Mouse (Mus musculus) mouse embryonic stem cell (cell line): ENCODE measurements around the gene Rpl29.

Source experiments
- in situ Hi-C, 2 experiments: fragments of 300-500 bp; cut with MboI; formaldehyde crosslinking; loops; 1 replicate in 1 of 2; 3 replicates in 1 of 2; pipeline ENCODE4 v1.14.3; 2019 to 2020; ENCODE audit warnings: low sequenced_read_pairs in 2 of 2, low pct_unique_long_range_greater_than_20kb in 1 of 2, mixed read lengths in 1 of 2; ENCODE audit not compliant: unreplicated experiment in 1 of 2

Rpl29 gene

GRCm38 (mm10) chr9:106412210-106412609, 17.0 kb upstream of the Rpl29 start:
- in situ Hi-C loops, result loop anchor here in 1 of 2 experiments (10.0 kb wide), 1 partner anchor 117 kb away; no protein-coding TSS in a partner anchor

DNA sequence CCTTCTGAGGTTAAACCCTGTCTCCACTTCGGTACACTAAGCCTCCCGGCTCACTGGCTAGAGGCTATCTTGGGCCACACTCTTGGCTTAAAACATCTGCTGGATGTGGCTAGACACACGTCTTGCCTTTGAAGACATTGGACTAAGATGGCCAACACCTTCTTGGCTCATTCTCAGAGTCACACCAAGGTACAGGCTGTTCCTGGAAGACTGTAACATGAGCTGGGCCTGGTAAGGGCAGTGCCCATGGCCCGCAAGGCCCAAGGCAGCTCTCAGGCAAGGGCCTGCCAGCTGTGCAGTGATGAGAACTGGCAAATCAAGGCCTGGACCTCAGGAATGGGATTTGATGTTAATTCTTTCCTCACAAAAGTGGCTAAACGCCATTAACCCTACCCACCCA, 15.6 kb upstream of the Rpl29 start:
- in situ Hi-C loops, result loop anchor here in 1 of 2 experiments (10.0 kb wide), 1 partner anchor 119 kb away; no protein-coding TSS in a partner anchor

- in situ Hi-C loops, result loop anchor here in 1 of 2 experiments (10.0 kb wide), 1 partner anchor 122 kb away; no protein-coding TSS in a partner anchor
Measured at GRCm38 (mm10) chr9:106416826-106417225, 12.4 kb upstream of the Rpl29 start.

GRCm38 (mm10) chr9:106417841-106418625, 11.2 kb upstream of the Rpl29 start:
- in situ Hi-C loops, result loop anchor here in 1 of 2 experiments (10.0 kb wide), 1 partner anchor 123 kb away; no protein-coding TSS in a partner anchor

DNA sequence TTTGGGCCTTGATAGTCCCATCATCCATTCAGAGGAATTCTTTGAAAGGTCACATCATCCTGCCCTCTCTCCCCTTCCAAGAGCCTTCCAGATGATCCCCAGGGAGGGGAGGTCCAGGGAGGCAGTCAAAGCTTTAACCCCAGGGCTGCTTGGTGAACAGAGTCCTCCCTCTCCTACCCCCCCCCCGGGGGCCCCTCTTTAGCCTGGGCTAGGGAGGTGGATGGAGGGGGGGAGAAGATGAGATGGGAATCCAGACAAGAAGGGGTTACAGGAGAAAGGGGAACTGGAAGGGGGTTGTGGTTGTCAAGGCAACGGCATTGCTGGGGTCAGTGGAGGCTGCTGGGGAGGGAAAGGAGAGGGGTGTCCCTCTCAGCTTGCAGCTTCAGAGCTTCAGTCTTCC, 8.6 kb upstream of the Rpl29 start:
- in situ Hi-C loops, result no loop called here

DNA sequence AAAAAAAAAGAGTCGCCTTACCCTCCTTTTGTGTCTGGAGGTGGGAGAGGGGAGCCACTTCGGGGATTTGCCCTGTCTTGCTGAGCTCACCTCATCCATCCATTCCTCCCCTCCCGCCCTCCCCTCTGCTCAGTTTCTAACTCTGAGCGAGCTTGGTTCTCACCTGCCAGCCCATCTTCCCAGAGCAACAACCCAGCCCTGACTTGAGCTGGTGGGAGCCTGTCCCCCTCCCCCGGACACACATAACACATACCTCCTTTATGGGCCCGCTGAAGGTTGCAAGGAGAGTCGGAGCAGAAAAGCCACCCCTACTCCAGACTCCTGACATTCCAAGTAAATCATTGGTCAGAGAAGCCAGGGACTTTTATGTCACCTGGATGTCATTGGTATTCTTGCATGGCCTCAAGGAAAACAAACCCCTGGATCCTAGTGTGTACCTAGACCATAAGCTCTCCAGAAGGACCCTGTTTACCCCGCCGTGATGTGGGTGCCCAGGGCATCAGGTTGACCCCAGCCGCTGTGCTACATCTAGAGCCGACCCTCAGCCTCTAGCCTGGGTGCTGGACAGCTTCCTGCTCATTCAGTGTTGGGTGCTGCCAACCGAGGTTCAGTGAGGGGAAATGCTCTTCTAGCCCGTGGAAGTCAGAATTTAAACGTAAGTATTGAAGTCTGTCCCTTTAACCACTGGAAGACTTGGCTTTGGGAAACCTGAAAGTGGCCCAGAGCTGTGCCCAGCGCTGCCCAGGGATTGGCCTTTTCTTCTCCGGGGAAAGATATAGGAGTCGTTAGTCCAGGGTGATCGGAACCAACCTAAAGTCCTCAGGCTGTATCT, 8.0 kb upstream of the Rpl29 start:
- in situ Hi-C loops, result no loop called here

GRCm38 (mm10) chr9:106421865-106422160, 7.4 kb upstream of the Rpl29 start:
- in situ Hi-C loops, result no loop called here

DNA sequence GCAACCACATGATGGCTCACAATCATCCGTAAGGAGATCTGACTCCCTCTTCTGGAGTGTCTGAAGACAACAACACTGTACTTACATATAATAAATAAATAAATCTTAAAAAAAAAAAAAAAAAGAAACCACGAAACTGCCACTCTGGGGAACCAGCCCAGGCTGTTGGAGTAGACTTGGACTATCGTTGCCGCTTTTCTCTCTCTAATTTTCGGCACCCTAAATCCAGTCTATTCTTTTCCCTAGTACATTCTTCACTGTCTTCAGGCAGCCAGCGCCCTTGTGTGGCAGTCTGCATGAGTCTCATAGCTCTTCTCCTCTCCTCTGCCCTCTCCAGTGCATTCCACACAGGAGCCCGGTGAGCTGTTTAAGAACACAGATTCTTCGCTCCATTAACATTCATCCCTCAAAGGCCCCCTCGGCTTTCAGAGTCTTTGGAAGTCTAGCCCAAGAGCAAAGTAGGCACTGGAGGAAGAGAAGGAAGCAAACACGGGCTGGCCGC, 484 bp upstream of the Rpl29 start:
- in situ Hi-C loops, result no loop called here

GRCm38 (mm10) chr9:106430015-106430264, 686 bp downstream of the Rpl29 start:
- in situ Hi-C loops, result no loop called here

DNA sequence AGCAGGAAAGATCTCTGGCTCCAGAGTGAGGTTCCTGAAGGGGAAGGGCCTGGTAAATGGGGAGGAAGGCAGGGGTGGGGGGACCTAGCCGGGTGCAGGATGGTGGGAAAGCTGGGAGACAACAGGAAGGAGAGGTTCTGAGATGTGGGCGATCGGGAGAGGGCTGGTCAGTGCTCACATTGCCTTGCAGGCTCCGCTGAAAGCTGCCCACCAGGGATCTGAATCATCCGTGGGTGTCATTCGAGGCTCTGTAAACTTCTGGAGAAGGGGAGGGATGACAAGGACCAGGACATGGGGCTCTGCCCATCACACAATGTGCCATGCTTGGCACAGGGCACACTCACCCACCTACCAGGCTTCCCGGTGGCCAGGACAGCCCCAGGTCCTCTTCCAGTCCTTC, 4.1 kb downstream of the Rpl29 start:
- in situ Hi-C loops, result no loop called here

GRCm38 (mm10) chr9:106436566-106436965, 7.3 kb downstream of the Rpl29 start:
- in situ Hi-C loops, result no loop called here

- in situ Hi-C loops, result no loop called here
Measured at GRCm38 (mm10) chr9:106442680-106443079, 13.4 kb downstream of the Rpl29 start.

- in situ Hi-C loops, result no loop called here
Measured at GRCm38 (mm10) chr9:106444836-106445235, 15.6 kb downstream of the Rpl29 start.

GRCm38 (mm10) chr9:106447348-106447747, 18.1 kb downstream of the Rpl29 start, which contains the start of the genes Abhd14b and Abhd14a:
Abhd14b (plus strand) TSS chr9:106447459.
Abhd14a (minus strand) TSS chr9:106447678.
- in situ Hi-C loops, result no loop called here

GRCm38 (mm10) chr9:106447951-106448350, 18.7 kb downstream of the Rpl29 start:
- in situ Hi-C loops, result no loop called here

GRCm38 (mm10) chr9:106448498-106449031, 19.3 kb downstream of the Rpl29 start:
- in situ Hi-C loops, result no loop called here

GRCm38 (mm10) chr9:106449947-106450346, 20.7 kb downstream of the Rpl29 start:
- in situ Hi-C loops, result no loop called here

GRCm38 (mm10) chr9:106450661-106451060, 21.4 kb downstream of the Rpl29 start:
- in situ Hi-C loops, result no loop called here

- in situ Hi-C loops, result no loop called here
Measured at GRCm38 (mm10) chr9:106451298-106451697, 22.0 kb downstream of the Rpl29 start.
